Mouse (Mus musculus) heart, embryonic 13.5 days (tissue): Measurements from ENCODE around the gene Me3. TPM values are rescaled to one million over a fixed set of nuclear protein-coding genes. Genes with fewer than 3 reads are reported as not detected.

Experiments
- ATAC-seq: fragments of 200-750 bp; cut with Nextera tagmentation; 2 replicates; pipeline ENCODE4 v1.8.0; 2017; ENCODE audit warnings: moderate TSS enrichment; ENCODE audit not compliant: insufficient number of reproducible peaks, low FRiP score, low TSS enrichment; ENCODE audit errors: extremely low read depth
- H3K27ac ChIP-seq: fragments of 300-500 bp; sonication (generic); replicated peaks from 2 replicates; pipeline ENCODE4 v1.5.1; 2015; ENCODE audit warnings: moderate library complexity, mild to moderate bottlenecking, inconsistent platforms
- H3K27me3 ChIP-seq: fragments of 300-500 bp; sonication (generic); replicated peaks from 2 replicates; pipeline ENCODE4 v1.6.1; 2015; ENCODE audit warnings: mild to moderate bottlenecking, inconsistent platforms
- H3K36me3 ChIP-seq: fragments of 300-500 bp; sonication (generic); 2 replicates; pipeline ENCODE4 v1.6.1; 2015; ENCODE audit warnings: mild to moderate bottlenecking, inconsistent platforms
- H3K4me1 ChIP-seq: fragments of 300-500 bp; sonication (generic); 2 replicates; pipeline ENCODE4 v1.6.1; 2015; ENCODE audit warnings: inconsistent platforms
- H3K4me2 ChIP-seq: fragments of 300-500 bp; sonication (generic); 2 replicates; pipeline ENCODE4 v1.6.1; 2015; ENCODE audit warnings: inconsistent platforms, mild to moderate bottlenecking, moderate library complexity
- H3K4me3 ChIP-seq: fragments of 300-500 bp; sonication (generic); 2 replicates; pipeline ENCODE4 v1.5.1; 2015; ENCODE audit warnings: moderate library complexity, mild to moderate bottlenecking, inconsistent platforms
- H3K9ac ChIP-seq: fragments of 300-500 bp; sonication (generic); 2 replicates; pipeline ENCODE4 v1.6.1; 2015; ENCODE audit warnings: inconsistent platforms, mild to moderate bottlenecking, moderate library complexity
- H3K9me3 ChIP-seq: fragments of 300-500 bp; sonication (generic); 2 replicates; pipeline ENCODE4 v1.6.1; 2016; ENCODE audit warnings: inconsistent platforms
- WGBS: fragments of 180-500 bp; shearing (Covaris S2); methylation state at CpG from one replicate; pipeline ENCODE4 v1.1.7; 2015; ENCODE audit warnings: mixed read lengths; 5-methylcytosine and 5-hydroxymethylcytosine counted together
- polyA plus RNA-seq: library from polyadenylated mRNA; unstranded; fragments of >200 nt; fragmentation: Nextera tagmentation; extraction: Ambion mirVana; gene quantifications from 2 replicates; pipeline ENCODE4 v1.2.1, GENCODE M21; 2015

Me3 gene
- polyA plus RNA-seq, 1 experiment from 2014 or later, result 3.6 TPM

DNA sequence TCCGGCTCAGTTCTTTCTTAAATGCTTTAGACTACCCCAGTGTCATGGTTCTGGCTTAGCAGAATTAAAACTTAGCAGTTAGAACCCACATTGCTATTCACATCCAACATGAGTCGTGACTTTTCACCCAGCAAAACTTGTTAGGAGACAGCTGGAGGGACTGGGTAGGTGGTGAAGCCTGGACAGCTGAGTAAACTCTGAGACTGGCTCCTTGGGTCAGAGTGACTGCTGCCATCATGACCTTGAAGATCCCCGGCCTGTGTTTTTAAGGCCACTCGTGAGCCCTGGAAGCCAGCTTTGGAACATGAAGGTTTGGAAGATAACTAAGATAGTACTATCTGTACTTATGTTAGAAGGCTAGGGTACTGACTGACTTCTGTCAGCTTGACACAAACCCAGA, 35.4 kb downstream of the Me3 start:
- Histone ChIP-seq H3K4me2 (no peak overlapping the region), H3K9me3 (no peaks in the 10 kb centered on the region), H3K27ac (no peak overlapping the region), H3K4me3 (no peak overlapping the region), H3K27me3 (no peaks in the 10 kb centered on the region), H3K9ac (no peak overlapping the region), H3K36me3 (no peaks in the 10 kb centered on the region), H3K4me1 (no peaks in the 10 kb centered on the region)
- no peak for ATAC-seq
- WGBS, result 61% methylated on average over 4 of the region's 4 CpGs

GRCm38 (mm10) chr7:89669461-89669860, 37.3 kb downstream of the Me3 start:
- H3K36me3 ChIP-seq, result no peaks in the 10 kb centered on the region
- no peaks in the 10 kb centered on the region for H3K27me3 ChIP-seq
- H3K4me2 ChIP-seq, result no peak overlapping the region
- no peaks in the 10 kb centered on the region for H3K9me3 ChIP-seq
- no peak overlapping the region for H3K4me3 ChIP-seq
- ATAC-seq, result no peak
- 61% methylated on average over 6 of the region's 6 CpGs for whole genome bisulfite sequencing
- no peak overlapping the region for H3K27ac ChIP-seq
- no peaks in the 10 kb centered on the region for H3K4me1 ChIP-seq
- no peak overlapping the region for H3K9ac ChIP-seq

GRCm38 (mm10) chr7:89671104-89671831, 39.1 kb downstream of the Me3 start:
- ATAC-seq, result no peak
- Histone ChIP-seq H3K9ac (no peak overlapping the region), H3K4me1 (no peaks in the 10 kb centered on the region), H3K27me3 (no peaks in the 10 kb centered on the region), H3K27ac (no peak overlapping the region), H3K36me3 (no peaks in the 10 kb centered on the region), H3K4me2 (no peak overlapping the region), H3K9me3 (no peaks in the 10 kb centered on the region), H3K4me3 (no peak overlapping the region)
- 75% methylated on average over 6 of the region's 6 CpGs for WGBS

DNA sequence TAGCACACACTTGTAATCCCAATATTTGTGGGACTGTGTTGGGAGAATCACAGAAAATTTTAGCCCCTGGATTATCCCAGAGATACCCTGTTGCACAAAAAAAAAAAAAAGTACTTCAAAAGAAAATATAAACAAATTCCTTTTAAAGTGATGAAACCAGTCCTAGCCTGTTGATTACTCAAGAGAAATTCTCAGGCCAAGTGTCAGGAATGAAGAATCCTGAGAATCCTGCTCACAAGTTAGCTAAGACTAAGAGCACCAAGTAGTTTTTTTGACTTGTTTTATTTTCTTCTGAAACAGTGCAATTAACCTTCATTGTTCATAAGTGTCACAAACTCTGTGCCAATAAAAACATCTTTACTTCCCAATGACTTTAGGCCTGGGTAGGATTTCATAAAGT, 44.0 kb downstream of the Me3 start:
- no peaks in the 10 kb centered on the region for H3K9me3 ChIP-seq
- no peak overlapping the region for H3K9ac ChIP-seq
- H3K27me3 ChIP-seq, result no peaks in the 10 kb centered on the region
- H3K27ac ChIP-seq, result no peak overlapping the region
- no peaks in the 10 kb centered on the region; the same call in 1 of the 2 replicates for H3K4me1 ChIP-seq
- no peak for ATAC-seq
- no peak overlapping the region for H3K4me3 ChIP-seq
- no peak overlapping the region for H3K4me2 ChIP-seq
- no peaks in the 10 kb centered on the region for H3K36me3 ChIP-seq

DNA sequence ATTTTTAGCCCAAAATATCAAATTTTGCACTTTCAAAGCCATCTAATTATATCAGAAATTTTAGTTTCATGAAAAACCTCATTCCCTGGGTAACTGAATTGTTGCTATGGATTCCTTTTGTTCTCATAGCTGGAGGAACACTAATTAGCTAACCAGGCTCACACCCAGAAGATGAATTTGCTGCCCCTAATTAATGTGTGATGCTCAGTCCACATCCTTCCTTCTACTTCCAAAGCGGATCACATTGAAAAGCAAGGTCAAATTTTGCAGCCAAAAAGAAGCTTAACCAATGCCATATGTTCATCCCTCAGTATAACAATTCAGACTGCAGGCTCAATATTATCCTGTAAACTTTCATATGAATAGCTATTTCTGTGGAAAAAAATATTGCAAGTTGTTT, 45.7 kb downstream of the Me3 start:
- H3K4me1 ChIP-seq, result no peaks in the 10 kb centered on the region; the same call in 1 of the 2 replicates
- no peaks in the 10 kb centered on the region for H3K9me3 ChIP-seq
- H3K27ac ChIP-seq, result no peak overlapping the region
- no peaks in the 10 kb centered on the region for H3K36me3 ChIP-seq
- ATAC-seq, result no peak
- H3K9ac ChIP-seq, result no peak overlapping the region
- no peak overlapping the region for H3K4me3 ChIP-seq
- WGBS, result 73% methylated on average over 1 of the region's 1 CpGs
- no peaks in the 10 kb centered on the region for H3K27me3 ChIP-seq
- H3K4me2 ChIP-seq, result no peak overlapping the region

DNA sequence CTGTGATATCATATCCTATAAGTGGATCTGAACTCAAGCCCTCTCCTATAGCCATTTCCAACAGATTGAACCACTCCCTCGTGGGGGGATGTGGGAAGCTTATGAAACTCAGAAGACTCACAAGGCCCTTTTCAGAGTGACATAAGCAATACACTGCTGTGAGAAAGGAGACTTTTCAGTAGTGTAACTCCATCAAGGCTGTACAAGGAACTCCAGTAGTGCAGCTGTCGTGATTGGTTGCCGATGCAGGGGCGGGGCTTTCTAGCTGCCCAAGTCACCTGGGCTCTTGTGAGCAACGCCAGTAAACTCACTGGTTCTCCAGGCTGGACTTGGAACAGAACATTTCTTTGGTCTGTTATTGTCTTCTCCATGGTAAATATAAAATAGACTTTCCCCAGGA, 46.5 kb downstream of the Me3 start:
- no peaks in the 10 kb centered on the region for H3K9me3 ChIP-seq
- H3K36me3 ChIP-seq, result no peaks in the 10 kb centered on the region
- no peak overlapping the region for H3K4me2 ChIP-seq
- no peak for ATAC-seq
- H3K4me1 ChIP-seq, result no peaks in the 10 kb centered on the region; the same call in 1 of the 2 replicates
- no peak overlapping the region for H3K9ac ChIP-seq
- H3K27ac ChIP-seq, result no peak overlapping the region
- no peak overlapping the region for H3K4me3 ChIP-seq
- 84% methylated on average over 5 of the region's 5 CpGs for WGBS
- no peaks in the 10 kb centered on the region for H3K27me3 ChIP-seq

DNA sequence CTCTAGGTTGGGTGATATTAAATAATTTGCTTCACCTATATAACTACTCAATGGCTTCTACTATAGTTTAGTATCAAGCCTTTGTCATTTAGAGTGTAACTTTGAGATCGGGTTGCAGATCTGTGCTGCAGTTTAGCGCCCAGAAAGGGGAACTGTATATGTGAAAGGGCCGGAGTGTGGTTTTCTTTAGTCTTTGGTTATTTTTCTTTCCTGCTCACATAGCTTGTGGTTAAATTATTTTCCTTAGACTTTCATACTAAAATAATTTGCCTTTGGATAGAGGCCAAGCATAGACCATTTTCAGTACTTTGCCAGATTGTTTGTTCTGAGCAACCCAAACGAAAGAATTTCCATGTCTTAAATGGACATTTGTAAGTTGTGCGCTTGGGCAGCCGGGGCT, 46.9 kb downstream of the Me3 start:
- H3K27me3 ChIP-seq, result no peaks in the 10 kb centered on the region
- no peaks in the 10 kb centered on the region for H3K36me3 ChIP-seq
- no peak for ATAC-seq
- 82% methylated on average over 6 of the region's 6 CpGs for whole genome bisulfite sequencing
- H3K4me2 ChIP-seq, result no peak overlapping the region
- no peak overlapping the region for H3K4me3 ChIP-seq
- H3K4me1 ChIP-seq, result no peaks in the 10 kb centered on the region; the same call in 1 of the 2 replicates
- H3K9me3 ChIP-seq, result no peaks in the 10 kb centered on the region
- H3K27ac ChIP-seq, result no peak overlapping the region
- H3K9ac ChIP-seq, result no peak overlapping the region

DNA sequence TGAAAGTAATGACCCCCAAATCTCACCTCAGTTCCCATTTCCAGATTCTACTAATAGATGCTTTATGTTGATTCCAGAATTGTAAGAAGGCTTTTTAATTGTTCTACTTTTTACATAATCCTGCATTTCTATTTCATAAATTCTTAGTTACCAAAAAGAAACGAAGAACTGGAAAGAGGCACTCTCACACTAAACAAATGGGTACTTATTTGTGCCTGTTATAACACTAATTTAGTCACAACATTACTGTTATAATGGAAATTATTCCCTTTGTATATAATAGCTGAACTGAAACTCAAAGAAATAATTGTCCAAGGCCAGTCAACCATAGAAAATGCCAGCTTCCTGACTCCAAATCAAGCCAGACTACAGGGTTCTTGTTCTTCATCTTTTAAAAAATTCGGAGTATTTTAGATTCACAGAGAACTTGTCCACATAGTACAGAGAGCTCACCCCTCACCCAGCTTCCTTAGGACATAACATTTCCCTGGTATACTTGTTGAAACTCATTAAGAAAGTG, 47.5 kb downstream of the Me3 start:
- Histone ChIP-seq H3K4me1 (no peaks in the 10 kb centered on the region; the same call in 1 of the 2 replicates), H3K27ac (no peak overlapping the region), H3K4me3 (no peak overlapping the region), H3K27me3 (no peaks in the 10 kb centered on the region), H3K4me2 (no peak overlapping the region), H3K36me3 (no peaks in the 10 kb centered on the region), H3K9ac (no peak overlapping the region), H3K9me3 (no peaks in the 10 kb centered on the region)
- no peak for ATAC-seq
- 69% methylated on average over 2 of the region's 2 CpGs for WGBS

GRCm38 (mm10) chr7:89680891-89681290, 48.7 kb downstream of the Me3 start:
- Histone ChIP-seq H3K4me2 (no peak overlapping the region), H3K27me3 (no peaks in the 10 kb centered on the region), H3K9me3 (no peaks in the 10 kb centered on the region), H3K4me1 (no peaks in the 10 kb centered on the region; the same call in 1 of the 2 replicates), H3K36me3 (no peaks in the 10 kb centered on the region), H3K9ac (no peak overlapping the region), H3K27ac (no peak overlapping the region), H3K4me3 (no peak overlapping the region)
- no peak for ATAC-seq
- WGBS, result 73% methylated on average over 3 of the region's 3 CpGs

DNA sequence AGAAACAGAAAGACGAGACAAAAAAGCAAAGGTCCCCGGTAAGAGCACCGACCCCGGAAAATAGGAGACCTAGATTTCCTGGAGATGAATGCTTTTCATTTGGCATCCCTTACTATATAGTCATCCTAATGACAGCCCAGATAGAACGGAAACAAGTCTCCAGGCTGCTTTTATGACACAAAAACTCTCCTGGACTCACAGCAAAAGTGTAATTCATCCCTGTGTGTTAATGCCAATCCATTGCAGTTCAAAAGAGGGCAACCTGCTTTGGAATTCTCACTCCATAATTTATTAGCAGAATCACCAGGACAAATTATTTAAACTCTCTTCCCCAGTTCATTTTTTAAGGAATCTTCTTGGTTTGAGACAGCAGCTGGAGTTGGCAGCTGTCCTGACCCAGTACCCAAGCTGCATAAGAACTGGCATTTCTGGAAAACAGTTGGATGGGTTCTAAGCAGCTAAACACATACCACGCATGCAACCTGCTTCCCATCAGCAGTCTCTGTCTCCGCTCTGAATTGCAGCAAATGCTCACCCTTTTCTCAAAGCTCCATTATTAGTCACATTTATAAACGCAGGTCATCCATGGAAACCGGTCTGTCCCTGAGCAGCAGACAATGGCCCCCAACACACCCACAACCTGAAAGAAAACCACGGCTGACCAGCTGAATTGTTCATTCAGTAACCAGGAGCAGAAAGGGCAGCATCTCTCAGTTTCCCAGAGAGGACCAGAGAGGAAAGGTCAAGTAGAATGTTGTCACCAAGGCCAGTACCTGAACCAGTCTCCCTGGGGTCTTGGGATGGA, 49.7 kb downstream of the Me3 start:
- Histone ChIP-seq H3K4me3 (no peak overlapping the region), H3K4me2 (no peak overlapping the region), H3K9ac (no peak overlapping the region), H3K27me3 (no peaks in the 10 kb centered on the region), H3K4me1 (no peaks in the 10 kb centered on the region; the same call in 1 of the 2 replicates), H3K36me3 (no peaks in the 10 kb centered on the region), H3K9me3 (no peaks in the 10 kb centered on the region), H3K27ac (no peak overlapping the region)
- ATAC-seq, result no peak
- WGBS, result 84% methylated on average over 10 of the region's 10 CpGs

DNA sequence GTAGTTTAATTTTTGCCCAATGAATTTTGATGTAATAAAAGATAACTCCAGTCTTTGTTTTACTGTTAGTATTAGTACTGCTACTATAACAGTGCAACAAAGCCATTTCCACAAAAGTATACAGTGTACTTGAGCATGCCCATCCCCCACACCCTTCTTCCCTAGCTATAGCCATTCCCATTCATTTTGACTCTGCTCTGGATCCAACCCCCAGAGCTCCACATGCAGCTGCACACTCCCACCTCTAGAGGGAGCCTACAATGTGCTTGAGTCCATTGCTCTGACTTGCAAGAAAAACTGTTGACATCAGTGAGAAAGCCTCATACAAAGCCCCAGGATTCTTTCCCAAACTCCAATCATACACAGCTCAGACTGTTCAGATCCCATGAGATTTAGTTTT, 66.0 kb downstream of the Me3 start:
- ATAC-seq, result no peak
- Histone ChIP-seq H3K9ac (no peak overlapping the region), H3K4me3 (no peak overlapping the region)

More for the DNA sequence above, 66.0 kb downstream of the Me3 start:
- H3K27ac ChIP-seq, result no peak overlapping the region
- H3K4me2 ChIP-seq, result no peak overlapping the region
- peaks cover 12% of the 10 kb centered on the region for H3K4me1 ChIP-seq
- H3K36me3 ChIP-seq, result no peaks in the 10 kb centered on the region
- no peaks in the 10 kb centered on the region for H3K27me3 ChIP-seq
- no peaks in the 10 kb centered on the region for H3K9me3 ChIP-seq
